Mouse (Mus musculus): ENCODE measurements at regions not wholly inside any gene's neighbourhood (a gene's known extent, or its start where the extent isn't known, plus 50 kb on each side); places are given as distances from the start of the nearest gene placed in this dataset.

- no peak for TF ChIP-seq POLR2A (IDR thresholded peaks at IDR 0.05; ENCODE audit: insufficient read depth, low read length)
- no peak for TF ChIP-seq CTCF (IDR thresholded peaks at IDR 0.05; ENCODE audit: low read depth, low read length)
Observed at GRCm38 (mm10) chr6:94889271-94889670, 189.3 kb upstream of the Lrig1 start.

All from ES-Bruce4 (cell line).